Mouse (Mus musculus) CD8-positive naive resting alpha-beta T cell, adult 57 days (primary cell): Measurements from ENCODE around the gene Cstf3. TPM values are rescaled to one million over a fixed set of nuclear protein-coding genes. Genes with fewer than 3 reads are reported as not detected.

Source experiments
- total RNA-seq: library from RNA; stranded (reverse); gene quantifications from one replicate; pipeline ENCODE4 v1.2.4, GENCODE M21; 2023

Gene Cstf3
- total RNA-seq, result 58.8 TPM

DNA sequence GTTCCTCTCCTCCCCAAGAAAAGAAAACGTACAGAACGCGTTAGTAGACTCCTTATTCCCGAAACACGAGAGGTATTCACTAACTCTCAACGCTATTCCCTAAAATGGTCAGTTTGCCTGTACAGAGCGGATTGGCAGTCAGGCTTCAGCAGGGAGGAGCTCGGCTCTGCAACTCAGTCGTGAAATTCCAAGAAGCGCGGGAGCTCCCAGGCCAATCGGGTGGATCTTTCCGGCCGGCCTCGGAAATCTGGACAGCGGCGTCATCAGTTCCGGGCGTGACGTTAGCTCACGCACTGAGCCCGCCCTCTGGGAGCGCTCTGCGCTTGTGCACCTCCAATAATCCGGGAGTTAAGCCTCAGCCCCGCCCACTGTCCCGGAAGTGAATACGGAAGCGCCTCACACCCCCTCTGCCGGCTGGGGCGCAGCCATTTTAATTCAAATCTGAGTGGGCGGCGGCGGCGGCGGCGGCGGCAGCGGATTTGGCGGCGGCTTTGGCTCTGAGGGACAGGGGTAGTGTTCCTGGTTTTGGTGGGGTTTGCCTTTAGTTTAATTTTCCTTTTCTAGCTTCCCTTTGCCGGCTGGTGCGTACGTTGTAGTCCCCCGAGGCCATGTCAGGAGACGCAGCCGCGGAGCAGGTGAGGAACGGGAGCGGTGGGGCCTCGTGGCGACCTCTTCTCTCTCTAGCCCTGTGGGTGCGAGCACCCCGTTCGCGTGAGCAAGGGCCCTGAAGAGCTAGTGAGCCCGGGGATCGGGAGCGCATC, at the start of gene Cstf3:
TSS of gene Cstf3 (plus strand) at position 456 of the 761 bp plus-strand sequence.

DNA sequence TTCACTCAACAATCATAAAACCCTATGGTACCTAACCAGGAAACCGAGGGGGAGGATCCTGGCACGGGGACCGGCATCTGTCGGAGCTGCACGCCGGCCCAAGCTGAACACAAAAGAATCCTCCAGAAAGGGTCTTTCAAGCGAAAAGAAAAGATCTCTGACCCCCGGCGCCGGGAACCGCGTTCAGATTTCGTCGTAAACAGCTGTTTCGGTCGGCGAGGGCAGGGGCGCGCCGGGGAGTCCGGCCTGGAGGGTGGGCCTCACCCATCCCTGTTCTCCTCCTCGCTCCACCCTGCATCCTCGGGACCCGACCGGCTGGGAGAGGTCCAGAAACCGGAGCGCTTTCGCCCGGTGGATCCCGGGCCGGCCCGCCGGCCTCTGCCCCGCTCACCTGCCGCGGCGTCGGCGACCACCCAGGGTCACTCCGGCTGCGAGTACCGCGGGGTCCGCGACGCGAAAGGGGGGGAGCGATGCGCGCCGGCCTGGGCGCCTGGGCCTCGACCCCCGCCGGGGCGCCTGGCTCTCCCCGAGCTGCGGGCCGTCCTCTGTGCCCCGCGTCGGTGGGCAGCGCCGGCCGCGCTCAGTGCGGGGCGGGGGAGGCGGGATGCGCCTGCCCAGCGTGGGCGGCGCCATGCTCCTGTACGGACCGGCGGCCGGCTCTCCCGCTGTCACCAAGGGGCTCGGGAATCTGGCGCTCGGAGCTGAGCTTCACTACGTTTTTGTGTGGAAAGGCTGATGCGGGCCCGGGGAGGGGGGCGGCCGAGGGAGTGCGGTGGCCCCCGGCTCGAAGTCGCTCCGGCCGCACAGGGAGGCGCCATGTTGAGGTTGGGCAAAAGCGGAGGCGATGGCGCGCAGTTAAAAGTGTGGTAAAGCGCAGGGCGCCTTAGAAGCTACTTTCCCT, 121.5 kb downstream of the Cstf3 start, which contains the start of gene Tcp11l1:
TSS of gene Tcp11l1 (minus strand) at position 585 of the 901 bp plus-strand sequence.

Other genes starting within 250 kb of the Cstf3 start
- gene D430041D05Rik, start 179.5 kb upstream of the Cstf3 start, total RNA-seq, result 0.70 TPM
- gene Hipk3, start 96.1 kb upstream of the Cstf3 start, total RNA-seq, result 52.3 TPM
- gene Tcp11l1, start 121.6 kb downstream of the Cstf3 start, total RNA-seq, result 2.8 TPM
- gene Pin1rt1, start 125.9 kb downstream of the Cstf3 start, total RNA-seq, result not detected
- gene Depdc7, start 152.4 kb downstream of the Cstf3 start, total RNA-seq, result not detected
- gene Qser1, start 226.2 kb downstream of the Cstf3 start, total RNA-seq, result 8.5 TPM